In the genomic region with DNA sequence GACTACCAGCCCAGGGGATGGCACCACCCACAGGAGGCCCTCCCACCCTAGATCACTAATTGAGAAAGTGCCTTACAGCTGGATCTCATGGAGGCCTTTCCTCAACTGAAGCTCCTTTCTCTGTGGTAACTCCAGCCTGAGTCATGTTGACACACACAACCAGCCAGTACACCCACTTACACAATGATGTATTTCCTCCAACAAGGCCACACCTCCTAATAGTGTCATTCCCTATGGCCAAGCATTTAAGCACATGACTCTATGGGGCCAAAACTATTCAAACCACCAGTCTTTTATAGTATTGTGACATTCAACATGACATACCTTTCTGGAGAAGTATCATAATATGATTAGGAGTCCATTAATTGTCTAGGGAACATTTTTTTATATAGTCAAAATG, we compare ENCODE assay signal across 27 mouse cellular contexts. TPM values are rescaled to one million over a fixed set of nuclear protein-coding genes. Genes with fewer than 3 reads are reported as not detected.
DNase-seq lines count a peak whose midpoint lies in the region; ATAC-seq lines count a peak whose summit lies in the region.
"Had no signal": no experiment of that assay in that cellular context is flagged by ENCODE, and none has a peak within 500 bp of the region (broad histone marks: within the 10 kb centered on the region; RNA-seq: fewer than 3 reads in every experiment).

No protein-coding gene starts in this region.

- peak overlapping the region; percentile 34; the same call in 1 of the 2 replicates for H3K27ac ChIP-seq in liver, embryonic 12.5 days
- 0 out of 2 replicates have a peak overlapping the region, but pooled peaks have one; percentile 41 for H3K27ac ChIP-seq in liver, embryonic 15.5 days (replicated peaks)
- H3K27ac ChIP-seq: embryonic facial prominence, embryonic 15.5 days; forebrain, embryonic 10.5 days; heart, embryonic 15.5 days; hindbrain, embryonic 13.5 days; hindbrain, postnatal 0 days had no signal

- no peak overlapping the region for H3K4me2 ChIP-seq in liver, embryonic 12.5 days
- no peak overlapping the region for H3K4me2 ChIP-seq in liver, embryonic 15.5 days
- H3K4me2 ChIP-seq: embryonic facial prominence, embryonic 15.5 days; heart, embryonic 11.5 days; heart, embryonic 15.5 days; hindbrain, embryonic 13.5 days had no signal

- H3K4me3 ChIP-seq in liver, embryonic 12.5 days, result no peak overlapping the region
- no peak overlapping the region for H3K4me3 ChIP-seq in liver, embryonic 15.5 days (replicated peaks)
- H3K4me3 ChIP-seq: embryonic facial prominence, embryonic 15.5 days; erythroblast, embryonic 14.5 days; forebrain, embryonic 10.5 days; heart, embryonic 15.5 days; hindbrain, embryonic 13.5 days had no signal

- H3K36me3 ChIP-seq in liver, embryonic 12.5 days, result peaks cover 93% of the 10 kb centered on the region
- peaks cover 90% of the 10 kb centered on the region for H3K36me3 ChIP-seq in liver, embryonic 15.5 days (replicated peaks)

- ATAC-seq in liver, embryonic 12.5 days, result no peak
- no peak for ATAC-seq in liver, embryonic 15.5 days (ENCODE audit: insufficient read depth)
- ATAC-seq in neutrophil, adult 5-6 weeks (ENCODE audit: extremely low read depth, insufficient number of reproducible peaks, low FRiP score, poor library complexity, severe bottlenecking), result peak; percentile 83
- ATAC-seq: forebrain, embryonic 14.5 days; hindbrain, postnatal 0 days had no signal

- H3K9ac ChIP-seq in liver, embryonic 12.5 days, result no peak overlapping the region
- H3K9ac ChIP-seq in liver, embryonic 15.5 days, result no peak overlapping the region
- H3K9ac ChIP-seq: embryonic facial prominence, embryonic 15.5 days; heart, embryonic 15.5 days; hindbrain, embryonic 13.5 days had no signal

- no peak for DNase-seq in liver
- peak; percentile 79 for DNase-seq in 416B (ENCODE audit: low read depth)
- DNase-seq in kidney, postnatal 4 days, result no peak
- DNase-seq in right cerebral cortex, postnatal 4 days, result no peak
- no peak for DNase-seq in kidney, adult 8-10 months
- DNase-seq: adrenal gland, postnatal 14 days; cerebellum, adult 18-20 months; cerebellum, postnatal 14 days; embryo, embryonic 11 days; gastrocnemius, postnatal 36 days; heart, adult 18-20 months; heart, postnatal 14 days had no signal

- no peaks in the 10 kb centered on the region for H3K9me3 ChIP-seq in liver, embryonic 12.5 days (replicated peaks)
- H3K9me3 ChIP-seq in liver, embryonic 15.5 days (replicated peaks), result no peaks in the 10 kb centered on the region
- H3K9me3 ChIP-seq: embryonic facial prominence, embryonic 15.5 days; forebrain, embryonic 10.5 days; heart, embryonic 15.5 days; hindbrain, embryonic 13.5 days had no signal

- H3K27me3 ChIP-seq in liver, embryonic 12.5 days (replicated peaks), result no peaks in the 10 kb centered on the region
- no peaks in the 10 kb centered on the region for H3K27me3 ChIP-seq in liver, embryonic 15.5 days
- H3K27me3 ChIP-seq: embryonic facial prominence, embryonic 15.5 days; heart, embryonic 15.5 days; hindbrain, embryonic 13.5 days had no signal

- peaks cover 69% of the 10 kb centered on the region for H3K4me1 ChIP-seq in liver, embryonic 12.5 days
- H3K4me1 ChIP-seq in liver, embryonic 15.5 days (replicated peaks), result peaks cover 60% of the 10 kb centered on the region
- H3K4me1 ChIP-seq: embryonic facial prominence, embryonic 15.5 days; forebrain, embryonic 10.5 days; heart, embryonic 15.5 days; hindbrain, embryonic 13.5 days had no signal

RNA-seq across cellular contexts. Expression of a gene that starts 7.8 kb away (rescaled TPM):
- 39.2 and 39.4 TPM in 2 replicates for polyA plus RNA-seq in liver, embryonic 12.5 days (2016; fragmentation: Nextera tagmentation; extraction: Ambion mirVana)
- polyA plus RNA-seq in liver, embryonic 15.5 days (2015; fragmentation: Nextera tagmentation; extraction: Ambion mirVana), result 21.8 and 22.4 TPM in 2 replicates
- total RNA-seq in neutrophil, adult 5-6 weeks (2017), result 33.0 and 38.8 TPM in 2 replicates

RNA-seq across cellular contexts. Expression of a gene that starts 34.1 kb away (rescaled TPM):
- polyA plus RNA-seq in liver, embryonic 12.5 days (2016; fragmentation: Nextera tagmentation; extraction: Ambion mirVana), result not detected in 2 replicates
- not detected in 2 replicates for polyA plus RNA-seq in liver, embryonic 15.5 days (2015; fragmentation: Nextera tagmentation; extraction: Ambion mirVana)
- not detected in 2 replicates for total RNA-seq in neutrophil, adult 5-6 weeks (2017)
- total RNA-seq: common myeloid progenitor, adult 5-6 weeks; gastrocnemius, adult 8-10 months; gastrocnemius, postnatal 36 days; heart, adult 18-20 months; hematopoietic stem cell, adult 5-6 weeks had no signal
- polyA plus RNA-seq: embryonic facial prominence, embryonic 11.5 days; erythroblast, embryonic 14.5 days; forebrain, embryonic 10.5 days; heart, embryonic 11.5 days had no signal

RNA-seq across cellular contexts. Expression of a gene that starts 45.0 kb away (rescaled TPM):
- 1,997 and 2,057 TPM in 2 replicates for polyA plus RNA-seq in liver, embryonic 12.5 days (2016; fragmentation: Nextera tagmentation; extraction: Ambion mirVana)
- polyA plus RNA-seq in liver, embryonic 15.5 days (2015; fragmentation: Nextera tagmentation; extraction: Ambion mirVana), result 2,115 and 2,296 TPM in 2 replicates
- total RNA-seq in neutrophil, adult 5-6 weeks (2017), result 2,143 and 2,209 TPM in 2 replicates

RNA-seq across cellular contexts. Expression of a gene that starts 45.3 kb away (rescaled TPM):
- polyA plus RNA-seq in liver, embryonic 12.5 days (2016; fragmentation: Nextera tagmentation; extraction: Ambion mirVana), result 146 and 150 TPM in 2 replicates
- polyA plus RNA-seq in liver, embryonic 15.5 days (2015; fragmentation: Nextera tagmentation; extraction: Ambion mirVana), result 93.6 and 108 TPM in 2 replicates
- total RNA-seq in neutrophil, adult 5-6 weeks (2017), result 16.7 and 19.3 TPM in 2 replicates
